Comparison of ENCODE assay signal across 1 mouse cellular context in genomic region chr8:71672168-71672735, GRCm38 (mm10).
TF ChIP-seq lines count a peak whose summit lies in the region.

No protein-coding gene starts in this region.

TF ChIP-seq in MEL, 35 proteins besides CTCF, POLR2A, EP300 and RAD21:
- no peak for TF ChIP-seq NRF1 (IDR thresholded peaks at IDR 0.05; ENCODE audit: insufficient read depth, low read depth, low read length, poor library complexity, severe bottlenecking)
- no peak for TF ChIP-seq CHD2 (IDR thresholded peaks at IDR 0.05; ENCODE audit: low read length)
- no peak for TF ChIP-seq TAL1 (IDR thresholded peaks at IDR 0.05; ENCODE audit: low read length)
- TF ChIP-seq HCFC1 (IDR thresholded peaks at IDR 0.05; ENCODE audit: low read depth, low read length), result no peak
- TF ChIP-seq POLR2AphosphoS5 (IDR thresholded peaks at IDR 0.05; ENCODE audit: borderline replicate concordance, low read depth, low read length), result no peak
- no peak for TF ChIP-seq ZC3H11A (IDR thresholded peaks at IDR 0.05; ENCODE audit: low read depth, low read length)
- no peak for TF ChIP-seq USF2 (IDR thresholded peaks at IDR 0.05; ENCODE audit: borderline replicate concordance in 1 of 2, insufficient read depth in 1 of 2, low read depth in 1 of 2, low read length in 2 of 2)
- TF ChIP-seq RCOR1 (IDR thresholded peaks at IDR 0.05; ENCODE audit: low read depth, low read length), result no peak
- no peak for TF ChIP-seq JUND (IDR thresholded peaks at IDR 0.05; ENCODE audit: low read depth, low read length)
- no peak for TF ChIP-seq MYB (IDR thresholded peaks at IDR 0.05; ENCODE audit: low read depth, low read length)
- TF ChIP-seq KAT2A (conservative IDR thresholded peaks at IDR 0.05; ENCODE audit: low read depth, low read length), result no peak
- TF ChIP-seq TBP (IDR thresholded peaks at IDR 0.05; ENCODE audit: low read depth, low read length), result no peak
- no peak for TF ChIP-seq GABPA (IDR thresholded peaks at IDR 0.05; ENCODE audit: low read depth, low read length)
- no peak for TF ChIP-seq SIN3A (IDR thresholded peaks at IDR 0.05; ENCODE audit: low read length)
- TF ChIP-seq ZKSCAN1 (IDR thresholded peaks at IDR 0.05; ENCODE audit: low read depth, low read length), result no peak
- no peak for TF ChIP-seq BHLHE40 (IDR thresholded peaks at IDR 0.05; ENCODE audit: borderline replicate concordance, low read depth, low read length)
TF ChIP-seq in MEL: peak in this region for 0.
